Mouse (Mus musculus) ES-CJ7 (cell line): ENCODE measurements around the gene Mindy1.

Experiments used
- DNase-seq: peaks from one replicate; pipeline ENCODE4 v3.0.0; 2011; ENCODE audit warnings: low read depth, low spot score

Mindy1 gene

DNA sequence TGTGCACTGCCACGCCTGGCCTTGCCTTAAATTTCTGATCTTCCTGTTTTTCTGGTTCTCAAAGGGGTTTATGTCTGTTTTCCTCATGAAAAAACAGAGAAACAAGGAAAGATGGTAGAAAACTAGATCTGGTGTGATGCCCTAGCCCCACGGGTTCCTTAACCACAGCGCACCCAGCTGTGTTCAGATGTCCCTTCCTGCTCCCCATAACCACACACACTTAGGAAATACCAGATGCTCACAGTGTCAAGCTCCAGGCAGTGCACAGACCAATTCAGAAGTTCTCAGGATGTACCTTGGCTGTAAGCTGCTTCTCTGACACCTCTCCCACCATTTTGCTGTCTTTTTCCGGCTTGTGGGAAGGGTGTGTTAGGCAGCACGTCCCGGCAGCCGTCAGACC, 13.2 kb downstream of the Mindy1 start:
- no peak for DNase-seq

DNA sequence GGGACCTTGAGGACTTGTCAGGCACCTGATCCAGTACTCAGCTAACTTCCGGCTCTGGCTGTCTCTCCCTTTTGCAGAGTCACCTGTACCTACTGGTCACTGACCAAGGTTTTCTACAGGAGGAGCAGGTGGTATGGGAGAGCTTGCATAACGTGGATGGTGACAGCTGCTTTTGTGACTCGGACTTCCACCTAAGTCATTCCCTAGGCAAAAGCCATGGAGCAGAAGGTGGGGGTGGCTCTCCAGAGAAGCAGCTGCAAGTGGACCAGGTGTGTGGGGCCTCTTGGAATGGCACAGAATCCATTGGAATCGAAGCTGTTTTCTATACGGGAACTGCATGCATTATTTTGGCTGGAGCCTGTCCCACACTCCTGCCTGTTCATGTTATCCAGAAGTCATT, 13.6 kb downstream of the Mindy1 start:
- no peak for DNase-seq

DNA sequence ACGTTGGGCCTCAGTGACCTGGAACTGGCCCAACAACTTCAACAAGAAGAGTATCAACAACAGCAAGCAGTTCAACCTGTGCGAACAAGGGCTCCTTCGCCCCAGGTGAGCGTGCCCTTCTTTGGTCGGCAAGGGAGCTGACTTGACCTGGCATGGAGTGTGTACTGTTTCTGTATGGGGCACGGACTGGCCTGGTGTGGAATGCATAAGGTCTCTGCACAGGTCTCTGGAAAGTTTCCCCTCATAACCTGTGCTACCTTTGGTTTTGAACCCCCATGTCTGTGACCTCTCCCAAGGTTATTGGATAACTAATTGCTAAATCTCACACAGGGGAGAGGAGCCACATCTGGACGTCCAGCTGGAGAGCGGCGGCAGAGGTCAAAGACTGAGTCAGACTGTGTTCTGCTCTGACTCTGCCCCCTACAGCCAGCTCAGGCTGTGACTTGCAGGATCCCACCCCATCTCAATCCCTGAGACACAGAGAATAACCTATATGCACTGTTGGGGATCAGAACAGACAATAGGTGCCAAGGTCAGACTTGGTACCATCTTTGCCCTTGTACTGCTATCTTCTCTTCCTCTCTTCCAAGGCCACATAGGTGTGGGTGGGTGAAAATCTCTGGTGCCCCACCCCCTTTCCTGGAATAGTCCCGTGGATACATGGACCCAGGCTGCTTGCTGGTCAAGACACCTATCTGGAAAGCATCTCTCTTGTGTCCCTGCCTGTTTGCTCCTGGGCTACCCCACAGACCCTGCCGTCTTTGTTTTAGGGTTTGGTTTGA, 14.4 kb downstream of the Mindy1 start:
- DNase-seq, result peak; percentile 51

DNA sequence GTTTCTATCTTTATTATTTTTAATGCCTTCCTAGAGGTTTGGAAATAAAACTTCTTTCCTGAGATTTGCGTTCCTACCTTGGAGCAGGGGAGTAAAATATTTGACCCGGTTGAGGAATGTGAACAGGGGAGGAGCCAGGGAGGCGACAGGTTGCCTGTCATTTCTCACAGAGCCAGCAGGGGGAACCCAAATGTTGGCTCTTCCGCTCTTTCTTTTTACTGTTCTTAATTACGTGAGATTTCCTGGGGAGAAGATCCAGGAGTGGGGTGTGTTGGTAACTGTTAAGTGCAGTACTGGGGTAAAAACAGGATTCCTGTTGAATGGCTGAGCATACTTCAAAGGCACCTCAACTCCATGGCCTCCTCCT, 14.9 kb downstream of the Mindy1 start:
- DNase-seq, result peak; percentile 77

GRCm38 (mm10) chr3:95298018-95298417, 16.9 kb downstream of the Mindy1 start:
- DNase-seq, result no peak

GRCm38 (mm10) chr3:95301204-95301796, 20.2 kb downstream of the Mindy1 start:
- no peak for DNase-seq

GRCm38 (mm10) chr3:95306244-95306643, 25.1 kb downstream of the Mindy1 start:
- no peak for DNase-seq

- no peak for DNase-seq
Measured at GRCm38 (mm10) chr3:95307100-95307499, 26.0 kb downstream of the Mindy1 start, which contains the start of gene Anxa9. Gene Anxa9 (minus strand): TSS chr3:95307176.

DNA sequence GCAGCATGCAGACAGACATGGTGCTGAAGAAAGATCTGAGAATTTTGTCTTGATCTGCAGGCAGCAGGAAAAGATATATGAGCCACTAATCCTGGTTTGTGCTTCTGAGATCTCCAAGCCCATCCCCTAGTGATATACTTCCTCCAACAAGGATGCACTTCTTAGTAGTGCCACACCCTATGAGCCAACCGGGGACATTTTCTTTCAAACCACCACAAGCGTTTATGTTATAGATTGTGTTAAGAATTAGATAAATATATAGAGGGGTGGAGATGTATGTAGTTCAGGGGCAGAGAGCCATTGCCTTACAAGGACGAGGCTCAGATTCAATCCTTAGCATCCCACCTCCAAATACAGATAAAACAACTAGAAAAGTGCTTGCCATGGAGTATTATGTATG, 29.4 kb downstream of the Mindy1 start:
- DNase-seq, result no peak

GRCm38 (mm10) chr3:95310968-95311882, 30.1 kb downstream of the Mindy1 start:
- DNase-seq, result peak; percentile 82

GRCm38 (mm10) chr3:95312623-95313022, 31.5 kb downstream of the Mindy1 start:
- no peak for DNase-seq

DNA sequence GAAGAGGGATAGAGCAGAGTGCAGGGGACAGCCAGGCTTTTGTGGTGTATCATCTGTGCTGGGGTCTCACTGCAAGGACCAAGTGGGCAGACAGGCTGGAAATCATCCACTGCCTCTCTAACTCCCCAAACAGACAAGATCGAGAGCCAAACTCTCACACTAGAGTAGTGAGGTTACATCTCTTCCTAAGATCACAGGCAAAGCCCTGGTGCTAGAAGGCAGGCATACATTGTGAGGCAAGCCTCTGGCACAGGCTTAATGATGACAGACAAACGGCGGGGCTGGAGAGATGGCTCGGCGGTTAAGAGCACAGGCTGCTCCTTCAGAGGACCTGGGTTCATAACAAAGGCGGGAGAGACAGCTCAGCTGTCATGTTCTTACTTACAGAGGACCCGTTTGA, 32.3 kb downstream of the Mindy1 start:
- no peak for DNase-seq

GRCm38 (mm10) chr3:95314075-95314474, 32.9 kb downstream of the Mindy1 start:
- no peak for DNase-seq

- peak; percentile 49 for DNase-seq
Measured at GRCm38 (mm10) chr3:95314486-95315093, 33.4 kb downstream of the Mindy1 start, which contains the start of gene Cers2. Gene Cers2 (plus strand): TSS chr3:95314791.

- peak; percentile 66 for DNase-seq
Measured at GRCm38 (mm10) chr3:95315094-95315843, 34.1 kb downstream of the Mindy1 start.

GRCm38 (mm10) chr3:95315844-95316550, 34.9 kb downstream of the Mindy1 start:
- DNase-seq, result no peak

GRCm38 (mm10) chr3:95317414-95318080, 36.4 kb downstream of the Mindy1 start:
- DNase-seq, result peak; percentile 87

GRCm38 (mm10) chr3:95318548-95318947, 37.4 kb downstream of the Mindy1 start:
- peak; percentile 37 for DNase-seq

DNA sequence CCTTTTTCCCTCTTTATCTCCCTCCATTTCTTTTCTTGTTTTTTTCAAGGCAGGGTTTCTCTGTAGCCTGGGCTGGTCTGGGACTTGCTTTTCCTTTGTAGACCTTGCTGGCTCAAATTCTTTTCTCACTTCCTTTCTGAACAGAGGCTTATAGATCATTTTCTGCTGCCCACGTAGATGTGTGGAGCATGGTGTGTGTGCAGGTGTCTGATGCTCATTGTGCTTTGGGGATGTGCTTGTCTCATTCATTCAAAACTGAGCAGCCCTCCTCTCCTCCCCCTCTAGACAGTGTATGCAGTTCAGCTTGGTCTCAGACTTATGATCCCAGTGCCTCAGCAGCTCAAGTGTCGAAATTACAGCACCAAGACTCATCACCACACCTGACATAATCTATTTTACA, 38.0 kb downstream of the Mindy1 start:
- DNase-seq, result no peak
